Mouse (Mus musculus): ENCODE results near the gene Mybl2. TPM values are rescaled to one million over a fixed set of nuclear protein-coding genes. Genes with fewer than 3 reads are reported as not detected.

The Mybl2 gene
- total and polyA plus RNA-seq, 3 experiments = 60.8 to 145 TPM; not detected in 1

- TF ChIP-seq RAD21 (IDR thresholded peaks at IDR 0.05; ENCODE audit: low read depth, low read length) (no peak), GABPA (IDR thresholded peaks at IDR 0.05; ENCODE audit: low read depth, low read length) (no peak), MYC (IDR thresholded peaks at IDR 0.05; ENCODE audit: low read depth, low read length) (no peak), NELFE (IDR thresholded peaks at IDR 0.05; ENCODE audit: low read depth, low read length) (no peak), SMC3 (IDR thresholded peaks at IDR 0.05; ENCODE audit: low read depth, low read length) (no peak), USF2 (IDR thresholded peaks at IDR 0.05; ENCODE audit: borderline replicate concordance in 1 of 2, insufficient read depth in 1 of 2, low read depth in 1 of 2, low read length in 2 of 2) (no peak), SIN3A (IDR thresholded peaks at IDR 0.05; ENCODE audit: low read length) (no peak), HCFC1 (IDR thresholded peaks at IDR 0.05; ENCODE audit: low read depth, low read length) (no peak), MAFK (IDR thresholded peaks at IDR 0.05; ENCODE audit: borderline replicate concordance, low read depth, low read length) (no peak), UBTF (IDR thresholded peaks at IDR 0.05; ENCODE audit: borderline replicate concordance, insufficient read depth, low read depth, low read length) (no peak), MAX (IDR thresholded peaks at IDR 0.05; ENCODE audit: low read length) (no peak), MYB (IDR thresholded peaks at IDR 0.05; ENCODE audit: low read depth, low read length) (no peak), GATA1 (IDR thresholded peaks at IDR 0.05; ENCODE audit: low read depth, low read length) (no peak), CHD2 (IDR thresholded peaks at IDR 0.05; ENCODE audit: low read length) (no peak), POLR2A (IDR thresholded peaks at IDR 0.05; ENCODE audit: control insufficient read depth in 1 of 2, insufficient read depth in 1 of 2, low read depth in 1 of 2, low read length in 2 of 2, poor library complexity in 1 of 2) (no peak), ZNF384 (IDR thresholded peaks at IDR 0.05; ENCODE audit: low read depth, low read length) (no peak)
- Histone ChIP-seq H3K4me3 (ENCODE audit: control insufficient read depth in 1 of 2, insufficient read depth in 1 of 2, low read depth in 2 of 2, low read length in 2 of 2) (no peak overlapping the region), H3K79me2 (ENCODE audit: control insufficient read depth, insufficient read depth, low read length, poor library complexity) (no peaks in the 10 kb centered on the region), H3K27ac (ENCODE audit: control insufficient read depth, low read depth, low read length) (no peak overlapping the region), H3K27me3 (ENCODE audit: control insufficient read depth in 1 of 2, insufficient read depth in 2 of 2, low read length in 2 of 2) (no peaks in the 10 kb centered on the region), H3K4me1 (ENCODE audit: control insufficient read depth in 1 of 2, insufficient read depth in 2 of 2, low read length in 2 of 2) (no peaks in the 10 kb centered on the region), H3K9me3 (replicated peaks; ENCODE audit: insufficient read depth, low read length) (no peaks in the 10 kb centered on the region), H3K36me3 (ENCODE audit: control insufficient read depth in 1 of 2, insufficient read depth in 2 of 2, low read length in 2 of 2) (peaks cover 0 to 2% of the 10 kb centered on the region in 2 experiments; a peak in 1 of 4 replicates), H3K9ac (ENCODE audit: control insufficient read depth, low read depth, low read length, poor library complexity, severe bottlenecking) (no peak overlapping the region)
- DNase-seq (ENCODE audit: low read depth, low spot score) = no peak
Observed at GRCm38 (mm10) chr2:163079041-163079440, 24.6 kb downstream of the Mybl2 start.

GRCm38 (mm10) chr2:163082591-163082990, 28.1 kb downstream of the Mybl2 start:
- Histone ChIP-seq H3K9ac (ENCODE audit: control insufficient read depth, low read depth, low read length, poor library complexity, severe bottlenecking) (no peak overlapping the region), H3K36me3 (ENCODE audit: control insufficient read depth in 1 of 2, insufficient read depth in 2 of 2, low read length in 2 of 2) (no peaks in the 10 kb centered on the region; a peak in 1 of 4 replicates), H3K9me3 (replicated peaks; ENCODE audit: insufficient read depth, low read length) (no peaks in the 10 kb centered on the region), H3K27ac (ENCODE audit: control insufficient read depth, low read depth, low read length) (no peak overlapping the region), H3K4me3 (ENCODE audit: control insufficient read depth in 1 of 2, insufficient read depth in 1 of 2, low read depth in 2 of 2, low read length in 2 of 2) (no peak overlapping the region), H3K79me2 (ENCODE audit: control insufficient read depth, insufficient read depth, low read length, poor library complexity) (no peaks in the 10 kb centered on the region), H3K27me3 (ENCODE audit: control insufficient read depth in 1 of 2, insufficient read depth in 2 of 2, low read length in 2 of 2) (no peaks in the 10 kb centered on the region), H3K4me1 (ENCODE audit: control insufficient read depth in 1 of 2, insufficient read depth in 2 of 2, low read length in 2 of 2) (no peaks in the 10 kb centered on the region)
- TF ChIP-seq POLR2AphosphoS2 (IDR thresholded peaks at IDR 0.05; ENCODE audit: low read length) = no peak
- no peak for TF ChIP-seq CHD2 (IDR thresholded peaks at IDR 0.05; ENCODE audit: low read length)
- TF ChIP-seq MAZ (IDR thresholded peaks at IDR 0.05; ENCODE audit: low read depth, low read length) = no peak
- no peak for TF ChIP-seq NRF1 (IDR thresholded peaks at IDR 0.05; ENCODE audit: insufficient read depth, low read depth, low read length, poor library complexity, severe bottlenecking)
- TF ChIP-seq MEF2A (IDR thresholded peaks at IDR 0.05; ENCODE audit: extremely low read depth, insufficient replicate concordance, low read depth, low read length, poor library complexity, severe bottlenecking) = no peak
- TF ChIP-seq MXI1 (IDR thresholded peaks at IDR 0.05; ENCODE audit: low read depth, low read length) = no peak
- no peak for TF ChIP-seq UBTF (IDR thresholded peaks at IDR 0.05; ENCODE audit: borderline replicate concordance, insufficient read depth, low read depth, low read length)
- no peak for TF ChIP-seq E2F4 (IDR thresholded peaks at IDR 0.05; ENCODE audit: borderline replicate concordance, low read depth, low read length)
- TF ChIP-seq CHD1 (IDR thresholded peaks at IDR 0.05; ENCODE audit: low read depth, low read length) = no peak
- TF ChIP-seq GATA1 (IDR thresholded peaks at IDR 0.05; ENCODE audit: low read depth, low read length) = no peak
- TF ChIP-seq JUND (IDR thresholded peaks at IDR 0.05; ENCODE audit: low read depth, low read length) = no peak
- TF ChIP-seq USF1 (IDR thresholded peaks at IDR 0.05; ENCODE audit: low read depth, low read length) = no peak
- TF ChIP-seq CTCF (IDR thresholded peaks at IDR 0.05 in 2 of 3, conservative IDR thresholded peaks at IDR 0.05 in 1 of 3; ENCODE audit: control insufficient read depth in 1 of 3, insufficient read depth in 1 of 3, low read depth in 2 of 3, low read length in 3 of 3, poor library complexity in 1 of 3, severe bottlenecking in 1 of 3) = no peak
- no peak for DNase-seq (ENCODE audit: low read depth, low spot score)

Measured in MEL (cell line).